Mouse (Mus musculus): ENCODE data around the gene Vmn2r95. TPM values are rescaled to one million over a fixed set of nuclear protein-coding genes. Genes with fewer than 3 reads are reported as not detected.
"Not testable (repeated sequence)": the region's sequence is repeated elsewhere in the genome, so short reads cannot be mapped to it uniquely, and the experiment has no call there.

Gene Vmn2r95
- not detected for total RNA-seq (2021)

DNA sequence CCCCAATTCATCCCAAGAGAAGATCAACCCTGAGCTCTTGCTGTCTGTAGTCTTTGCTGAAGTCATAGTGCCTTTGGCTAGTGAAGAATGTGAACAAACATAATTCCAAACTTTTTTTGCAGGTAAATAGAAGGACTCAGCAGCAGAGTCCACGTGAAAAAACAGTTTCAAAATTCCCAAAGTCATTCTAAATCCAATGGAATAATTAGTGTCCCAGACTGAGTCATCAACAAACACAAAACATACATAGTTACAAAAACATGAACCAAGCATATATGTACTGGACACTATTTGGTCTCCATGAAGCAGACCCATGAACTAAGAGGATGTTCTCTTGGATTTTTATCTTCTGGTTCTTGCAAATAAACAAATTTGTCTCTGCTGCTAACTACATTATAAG, at the start of gene Vmn2r95:
Gene Vmn2r95 (plus strand): TSS at position 301 of the 400 bp plus-strand sequence.
- DNase-seq, result no peak

DNA sequence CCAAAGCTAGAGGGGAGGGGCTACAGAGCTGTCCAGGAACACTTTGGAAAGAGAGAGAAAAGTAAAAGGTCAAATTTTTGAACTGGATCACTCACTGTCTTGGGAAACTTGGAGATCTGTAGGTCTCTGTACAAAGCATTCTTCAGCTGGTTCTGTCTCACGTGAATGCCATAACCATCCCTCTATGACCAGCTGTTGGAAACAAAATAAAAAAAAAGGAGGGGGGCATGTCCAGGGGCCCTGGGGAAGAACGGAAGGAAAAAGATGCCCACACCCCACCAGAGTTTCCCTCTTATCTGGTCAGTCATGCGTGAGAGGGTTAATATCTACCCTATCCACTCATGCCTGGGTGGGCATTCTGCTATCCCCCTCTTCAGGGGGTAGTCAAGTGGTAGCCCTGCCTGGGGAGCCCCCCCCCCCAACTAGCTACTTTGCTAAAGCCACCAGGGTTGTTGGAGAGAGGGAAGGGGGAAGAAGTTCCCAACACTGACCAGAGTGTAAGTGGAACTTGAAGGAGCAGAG, 31.8 kb downstream of the Vmn2r95 start:
- DNase-seq, result no peak

DNA sequence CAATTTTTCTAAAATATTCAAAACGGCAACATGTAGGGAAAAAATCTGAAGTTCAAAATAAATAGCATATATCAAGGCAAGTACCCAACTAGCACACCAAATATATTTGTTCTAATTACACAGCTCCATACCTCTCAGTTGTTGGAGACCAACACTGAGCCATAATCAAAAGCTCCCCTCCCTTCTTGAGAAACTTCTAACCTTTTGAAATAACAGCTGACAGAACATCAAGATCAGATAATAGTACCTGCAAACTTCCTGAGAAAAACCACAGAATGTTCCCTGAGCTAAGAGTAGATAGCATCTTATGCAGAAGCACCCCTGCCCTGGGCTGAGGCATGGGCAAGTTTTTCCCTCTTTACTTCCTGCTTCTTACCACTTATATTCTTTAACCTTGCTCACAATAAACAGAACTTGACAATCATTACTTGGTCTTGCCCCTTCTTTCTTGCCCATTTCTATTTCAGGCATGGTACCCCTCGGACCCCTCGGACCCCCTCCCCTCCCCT, 34.3 kb downstream of the Vmn2r95 start:
- not testable (repeated sequence) for DNase-seq

DNA sequence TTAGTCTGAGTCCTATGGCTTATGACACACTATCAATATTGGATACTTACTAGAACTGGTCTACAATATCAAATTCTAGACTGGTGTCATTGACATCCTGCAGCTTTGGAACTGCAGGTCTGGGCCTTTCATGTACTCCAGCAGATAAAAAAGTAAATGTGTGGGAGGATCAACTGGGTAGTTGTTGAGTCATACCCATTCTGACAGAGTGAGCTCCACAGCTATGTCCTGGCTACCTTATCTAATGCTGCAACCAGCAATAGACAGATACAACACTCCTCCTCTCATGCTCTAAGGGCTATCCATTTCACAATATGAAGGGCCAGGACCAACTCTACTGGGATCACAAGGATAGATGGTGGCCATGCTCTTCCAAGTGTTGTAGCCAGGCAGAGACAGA, 38.8 kb downstream of the Vmn2r95 start:
- no peak for DNase-seq

DNA sequence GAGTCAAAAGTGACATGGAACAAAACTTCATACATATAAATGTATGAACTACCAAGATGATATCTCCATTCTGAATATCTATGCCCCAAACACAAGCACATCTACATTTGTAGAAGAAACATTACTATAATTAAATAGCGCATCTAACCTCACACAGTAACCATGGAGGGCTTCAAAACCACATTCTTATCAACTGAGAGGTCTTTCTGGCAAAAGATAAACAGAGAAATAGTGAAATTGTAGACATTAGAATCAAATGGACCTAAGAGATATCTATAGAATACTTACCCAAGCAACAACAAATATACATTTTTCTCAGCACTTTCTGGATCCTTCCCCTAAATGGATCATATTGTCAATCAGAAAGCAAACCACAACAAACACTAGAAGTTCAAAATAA, 56.0 kb downstream of the Vmn2r95 start:
- DNase-seq, result no peak

Other genes starting within 250 kb of the Vmn2r95 start
- gene Vmn2r94, start 146.3 kb upstream of the Vmn2r95 start, total RNA-seq (2021), result not detected
- not detected for gene Vmn2r93, start 126.0 kb upstream of the Vmn2r95 start, total RNA-seq (2021)
- gene Vmn2r96, start 149.1 kb downstream of the Vmn2r95 start, total RNA-seq (2021), result not detected

Data from heart, postnatal 4 days (tissue).